Mouse (Mus musculus) G1E (cell line): ENCODE measurements around the gene Dtnbp1.

Experiments used
- CTCF ChIP-seq: IDR thresholded peaks from 2 replicates; pipeline ENCODE4 v1.5.1; 2012; ENCODE audit warnings: low read depth, low read length, inconsistent platforms, mixed read lengths
- GATA1 ChIP-seq: IDR thresholded peaks from 2 replicates; pipeline ENCODE4 v1.6.1; 2012; ENCODE audit warnings: borderline replicate concordance, low read length, inconsistent platforms, mixed read lengths
- TAL1 ChIP-seq: conservative IDR thresholded peaks from 2 replicates; pipeline ENCODE4 v1.6.1; 2012; ENCODE audit warnings: low read depth, low read length, inconsistent platforms, mixed read lengths

GRCm38 (mm10) chr13:44982799-44983198, 19.1 kb downstream of the Dtnbp1 start:
- no peak for TF ChIP-seq CTCF
- TF ChIP-seq TAL1, result no peak
- TF ChIP-seq GATA1, result no peak
